Mouse (Mus musculus): ENCODE data around the gene Olfr341. TPM values are rescaled to one million over a fixed set of nuclear protein-coding genes. Genes with fewer than 3 reads are reported as not detected.

Gene Olfr341
- total RNA-seq (2021): not detected
- long read RNA-seq: 0 reads

- DNase-seq (ENCODE audit: low spot score in 2 of 2): no peak
Observed at GRCm38 (mm10) chr2:36482368-36482767, at the start of gene Olfr341. Gene Olfr341 (minus strand): TSS chr2:36482468.

- no peak for DNase-seq (ENCODE audit: low spot score in 2 of 2)
Observed at GRCm38 (mm10) chr2:36524698-36525097, 42.4 kb upstream of the Olfr341 start, which contains the start of gene Olfr342. Gene Olfr342 (plus strand): TSS chr2:36524998.

- DNase-seq (ENCODE audit: low spot score in 2 of 2): no peak
Observed at GRCm38 (mm10) chr2:36473634-36474033, 8.6 kb downstream of the Olfr341 start.

GRCm38 (mm10) chr2:36452287-36452686, 30.0 kb downstream of the Olfr341 start, which contains the start of gene Olfr340:
Gene Olfr340 (plus strand): TSS chr2:36452587.
- no peak for DNase-seq (ENCODE audit: low spot score in 2 of 2)

Other genes starting within 250 kb of the Olfr341 start
- gene Olfr338, start 108.9 kb downstream of the Olfr341 start, total RNA-seq (2021): not detected
- gene Olfr339, start 63.5 kb downstream of the Olfr341 start, total RNA-seq (2021): not detected
- gene Olfr340, start 29.9 kb downstream of the Olfr341 start, total RNA-seq (2021): not detected
- not detected for gene Olfr342, start 42.5 kb upstream of the Olfr341 start, total RNA-seq (2021)
- not detected for gene Olfr344, start 84.2 kb upstream of the Olfr341 start, total RNA-seq (2021)
- not detected for gene Olfr345, start 157.6 kb upstream of the Olfr341 start, total RNA-seq (2021)
- gene Olfr346, start 203.3 kb upstream of the Olfr341 start, total RNA-seq (2021): not detected
- not detected for gene Olfr347, start 249.4 kb upstream of the Olfr341 start, total RNA-seq (2021)